Mouse (Mus musculus) heart, postnatal 10 days (tissue): ENCODE measurements around the gene Krtap13-1. TPM values are rescaled to one million over a fixed set of nuclear protein-coding genes. Genes with fewer than 3 reads are reported as not detected.

ENCODE experiments used
- total RNA-seq, 2 experiments: library from RNA; stranded (reverse); gene quantifications; 2 replicates each; pipeline ENCODE4 v1.2.3; 2021

Krtap13-1 gene
- total RNA-seq, 2 experiments from 2014 or later, result not detected

Other genes with a start within 250 kb of the Krtap13-1 start
- not detected for gene Cldn17, start 221.9 kb upstream of the Krtap13-1 start, total RNA-seq
- not detected for gene Cldn8, start 165.7 kb upstream of the Krtap13-1 start, total RNA-seq
- gene Krtap24-1, start 116.6 kb upstream of the Krtap13-1 start, total RNA-seq, result not detected
- gene 2310079G19Rik, start 101.2 kb upstream of the Krtap13-1 start, total RNA-seq, result not detected
- gene Krtap26-1, start 81.1 kb upstream of the Krtap13-1 start, total RNA-seq, result not detected
- not detected for gene Krtap27-1, start 57.2 kb upstream of the Krtap13-1 start, total RNA-seq
- gene 2310061N02Rik, start 20.9 kb upstream of the Krtap13-1 start, total RNA-seq, result not detected
- not detected for gene Krtap13, start 22.8 kb downstream of the Krtap13-1 start, total RNA-seq
- not detected for gene 2310034C09Rik, start 30.0 kb downstream of the Krtap13-1 start, total RNA-seq
- not detected for gene 2310057N15Rik, start 45.3 kb downstream of the Krtap13-1 start, total RNA-seq
- gene Gm5965, start 49.0 kb downstream of the Krtap13-1 start, total RNA-seq, result not detected
- gene Gm20741, start 83.4 kb downstream of the Krtap13-1 start, total RNA-seq, result not detected
- not detected for gene Krtap15, start 91.4 kb downstream of the Krtap13-1 start, total RNA-seq
- not detected for gene Krtap14, start 97.3 kb downstream of the Krtap13-1 start, total RNA-seq
- not detected for gene Krtap19-1, start 140.5 kb downstream of the Krtap13-1 start, total RNA-seq
- not detected for gene Krtap19-2, start 145.4 kb downstream of the Krtap13-1 start, total RNA-seq
- not detected for gene Krtap19-3, start 149.2 kb downstream of the Krtap13-1 start, total RNA-seq
- gene Krtap19-4, start 156.2 kb downstream of the Krtap13-1 start, total RNA-seq, result not detected
- gene Krtap19-5, start 167.6 kb downstream of the Krtap13-1 start, total RNA-seq, result not detected
- gene Krtap19-9b, start 203.4 kb downstream of the Krtap13-1 start, total RNA-seq, result not detected
- not detected for gene Krtap16-3, start 234.0 kb downstream of the Krtap13-1 start, total RNA-seq